Comparison of ENCODE assay signal across 9 mouse cellular contexts in the genomic region with DNA sequence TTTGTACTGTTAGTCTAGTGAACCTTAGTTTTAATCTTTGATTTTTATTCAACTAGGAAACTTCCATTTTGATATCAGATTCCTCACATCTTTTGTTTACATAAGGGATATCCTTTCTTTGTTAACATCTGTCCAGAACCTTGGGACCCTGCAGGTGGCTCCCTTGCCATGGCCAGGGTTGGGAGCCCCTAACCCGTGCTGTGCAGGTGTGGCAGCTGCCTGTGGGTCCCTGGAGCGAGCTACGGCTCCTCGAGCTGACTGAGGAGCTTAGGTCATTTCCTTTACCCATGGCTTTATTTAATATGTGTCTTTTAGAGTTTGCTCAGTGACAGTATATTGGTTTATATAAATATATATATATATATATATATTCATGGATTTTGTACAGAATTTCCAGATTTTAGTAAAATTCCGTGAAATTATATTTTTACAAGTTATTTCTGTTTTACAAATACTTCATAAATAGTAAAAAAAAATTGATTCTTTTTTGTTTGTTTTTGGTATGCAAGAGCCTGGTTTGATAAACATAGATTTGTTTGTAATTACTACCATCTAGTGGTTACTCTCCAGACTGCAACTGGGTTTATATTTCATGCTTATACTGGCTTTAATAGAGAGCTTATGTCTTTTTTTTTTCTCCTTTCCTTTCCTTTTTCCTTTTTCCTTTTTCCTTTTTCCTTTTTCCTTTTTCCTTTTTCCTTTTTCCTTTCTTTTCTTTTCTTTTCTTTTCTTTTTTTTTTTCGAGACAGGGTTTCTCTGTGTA. TPM values are rescaled to one million over a fixed set of nuclear protein-coding genes. Genes with fewer than 3 reads are reported as not detected.
A peak's percentile ranks its signal among the peaks of the same experiment; 100 is the strongest.
DNase-seq lines count a peak whose midpoint lies in the region; ATAC-seq and TF ChIP-seq lines count a peak whose summit lies in the region.
"Had no signal": no experiment of that assay in that cellular context is flagged by ENCODE, and none has a peak within 500 bp of the region (broad histone marks: within the 10 kb centered on the region; RNA-seq: fewer than 3 reads in every experiment).

No protein-coding gene starts in this region.

- no peak for TF ChIP-seq EP300 in liver, embryonic 14.5 days (IDR thresholded peaks at IDR 0.05; ENCODE audit: low read depth)

- no peaks in the 10 kb centered on the region for H3K4me1 ChIP-seq in cerebellum, adult 2 months (ENCODE audit: control insufficient read depth, insufficient read depth, low read length)
- no peaks in the 10 kb centered on the region; a peak in 1 of 4 replicates for H3K4me1 ChIP-seq in liver, embryonic 14.5 days (replicated peaks; ENCODE audit: control insufficient read depth in 2 of 2, insufficient read depth in 2 of 2, low read length in 1 of 2)
- no peaks in the 10 kb centered on the region for H3K4me1 ChIP-seq in forebrain, embryonic 12.5 days
- no peaks in the 10 kb centered on the region for H3K4me1 ChIP-seq in midbrain, embryonic 13.5 days (replicated peaks)

- no peaks in the 10 kb centered on the region for H3K9me3 ChIP-seq in liver, embryonic 14.5 days (ENCODE audit: control insufficient read depth, low read length)
- H3K9me3 ChIP-seq in forebrain, embryonic 12.5 days: no peaks in the 10 kb centered on the region
- no peaks in the 10 kb centered on the region for H3K9me3 ChIP-seq in midbrain, embryonic 13.5 days
- H3K9me3 ChIP-seq: heart, embryonic 13.5 days had no signal

- peak; percentile 30; the same call in 1 of the 2 replicates for TF ChIP-seq CTCF in cerebellum, adult 2 months (IDR thresholded peaks at IDR 0.05; ENCODE audit: borderline replicate concordance, insufficient read depth, low read depth, low read length)
- TF ChIP-seq CTCF in liver, embryonic 14.5 days (IDR thresholded peaks at IDR 0.05; ENCODE audit: low read depth): peak; percentile 26; the same call in 1 of the 2 replicates

- no peak overlapping the region for H3K9ac ChIP-seq in liver, embryonic 14.5 days (replicated peaks)
- H3K9ac ChIP-seq in forebrain, embryonic 12.5 days: no peak overlapping the region
- H3K9ac ChIP-seq in midbrain, embryonic 13.5 days (replicated peaks): no peak overlapping the region
- H3K9ac ChIP-seq: heart, embryonic 13.5 days had no signal

- no peak for TF ChIP-seq POLR2A in cerebellum, adult 2 months (IDR thresholded peaks at IDR 0.05; ENCODE audit: borderline replicate concordance, insufficient read depth, low read length)

- no peak overlapping the region for H3K4me2 ChIP-seq in liver, embryonic 14.5 days (ENCODE audit: low read depth)
- H3K4me2 ChIP-seq in forebrain, embryonic 12.5 days: no peak overlapping the region
- no peak overlapping the region for H3K4me2 ChIP-seq in midbrain, embryonic 13.5 days (replicated peaks)
- H3K4me2 ChIP-seq: heart, embryonic 13.5 days had no signal

- H3K4me3 ChIP-seq in cerebellum, adult 2 months (replicated peaks; ENCODE audit: insufficient read depth, low read depth, low read length): no peak overlapping the region
- no peak overlapping the region for H3K4me3 ChIP-seq in liver, embryonic 14.5 days (ENCODE audit: insufficient read depth in 1 of 2, low read depth in 2 of 2, low read length in 2 of 2)
- no peak overlapping the region for H3K4me3 ChIP-seq in forebrain, embryonic 12.5 days (replicated peaks)
- no peak overlapping the region for H3K4me3 ChIP-seq in midbrain, embryonic 13.5 days (replicated peaks)
- H3K4me3 ChIP-seq: heart, embryonic 13.5 days had no signal

- H3K36me3 ChIP-seq in liver, embryonic 14.5 days (replicated peaks; ENCODE audit: control insufficient read depth, insufficient read depth, low read depth): no peaks in the 10 kb centered on the region
- peaks cover 14% of the 10 kb centered on the region for H3K36me3 ChIP-seq in forebrain, embryonic 12.5 days (replicated peaks)
- peaks cover 43% of the 10 kb centered on the region for H3K36me3 ChIP-seq in midbrain, embryonic 13.5 days

- H3K27ac ChIP-seq in cerebellum, adult 2 months (ENCODE audit: insufficient read depth, low read length): no peak overlapping the region
- no peak overlapping the region for H3K27ac ChIP-seq in liver, embryonic 14.5 days
- no peak overlapping the region for H3K27ac ChIP-seq in forebrain, embryonic 12.5 days
- no peak overlapping the region for H3K27ac ChIP-seq in midbrain, embryonic 13.5 days
- H3K27ac ChIP-seq: heart, embryonic 13.5 days had no signal

- 50% methylated on average over 6 of the region's 6 CpGs for WGBS in cerebellum, adult 2 months
- WGBS in liver, embryonic 14.5 days (ENCODE audit: insufficient replicate concordance): 45% methylated on average over 6 of the region's 6 CpGs
- WGBS in forebrain, embryonic 12.5 days: 57% methylated on average over 6 of the region's 6 CpGs
- 65% methylated on average over 6 of the region's 6 CpGs for WGBS in midbrain, embryonic 13.5 days

- DNase-seq in cerebellum, adult 2 months: peak in 1 of 2 experiments; percentile 46
- DNase-seq in cerebellum, adult 9-11 months: no peak
- DNase-seq in liver, embryonic 14.5 days (ENCODE audit: low read depth in 3 of 3, low spot score in 3 of 3): peak; percentile 30 to 47 (median 37)
- no peak for DNase-seq in liver
- no peak for DNase-seq in adrenal gland, adult 18-20 months (ENCODE audit: low spot score in 2 of 2)
- DNase-seq in left cerebral cortex, adult 8-10 months (ENCODE audit: low spot score in 2 of 2): no peak

- no peak for ATAC-seq in liver, embryonic 14.5 days (ENCODE audit: insufficient read depth)
- peak; percentile 58; the same call in 1 of the 2 replicates for ATAC-seq in forebrain, embryonic 12.5 days (ENCODE audit: low FRiP score)
- peak; percentile 76; the same call in 1 of the 2 replicates for ATAC-seq in midbrain, embryonic 13.5 days

- H3K27me3 ChIP-seq in cerebellum, adult 2 months (ENCODE audit: control insufficient read depth, insufficient read depth, low read length): no peaks in the 10 kb centered on the region
- H3K27me3 ChIP-seq in liver, embryonic 14.5 days (ENCODE audit: control insufficient read depth, insufficient read depth, low read length): no peaks in the 10 kb centered on the region
- H3K27me3 ChIP-seq in forebrain, embryonic 12.5 days: no peaks in the 10 kb centered on the region
- H3K27me3 ChIP-seq in midbrain, embryonic 13.5 days: no peaks in the 10 kb centered on the region
- H3K27me3 ChIP-seq: heart, embryonic 13.5 days had no signal

RNA-seq across cellular contexts. Expression of a gene that starts 37.6 kb away (rescaled TPM):
- 92.6 and 96.3 TPM in 2 replicates for polyA plus RNA-seq in cerebellum, adult 2 months (2012; rRNA removed)
- 12.4 and 12.9 TPM in 2 replicates for polyA plus RNA-seq in liver, embryonic 14.5 days (2012; rRNA removed)
- polyA plus RNA-seq in liver, embryonic 14.5 days (2014; fragmentation: Nextera tagmentation; extraction: Ambion mirVana): 19.1 and 22.2 TPM in 2 replicates
- 61.5 and 65.7 TPM in 2 replicates for polyA plus RNA-seq in forebrain, embryonic 12.5 days (2016; fragmentation: Nextera tagmentation; extraction: Ambion mirVana)
- 85.1 and 91.7 TPM in 2 replicates for polyA plus RNA-seq in midbrain, embryonic 13.5 days (2015; fragmentation: Nextera tagmentation; extraction: Ambion mirVana)
- 10 to 100 TPM; 34.7 to 40.3 TPM for total RNA-seq in adrenal gland, adult 18-20 months (2021)
- 100 to 1,000 TPM in 2 of 4 experiments, 10 to 100 TPM in 2; 94.4 to 110 (median 102) TPM for total RNA-seq in left cerebral cortex, adult 8-10 months (2022)

Comparison
In these comparisons a context has a peak if more than half of its experiments do, and no peak if none do; other contexts are left out.
1. DNase-seq: peak in liver, embryonic 14.5 days (3 of 3); none in cerebellum, adult 9-11 months (single experiment), liver (single experiment), adrenal gland, adult 18-20 months (0 of 2) and left cerebral cortex, adult 8-10 months (0 of 2).